Mouse (Mus musculus) hindbrain, embryonic 14.5 days (tissue): ENCODE results near the gene Prmt7. TPM values are rescaled to one million over a fixed set of nuclear protein-coding genes. Genes with fewer than 3 reads are reported as not detected.

ENCODE experiments used
- ATAC-seq: fragments of 200-750 bp; cut with Nextera tagmentation; 2 replicates; pipeline ENCODE4 v1.8.0; 2017; ENCODE audit warnings: moderate number of reproducible peaks, mild to moderate bottlenecking, moderate TSS enrichment, moderate library complexity; ENCODE audit not compliant: low FRiP score
- DNase-seq: peaks from one replicate; pipeline ENCODE4 v3.0.0-alpha.2; 2015; ENCODE audit warnings: low spot score
- H3K27ac ChIP-seq: fragments of 300-500 bp; sonication (generic); 2 replicates; pipeline ENCODE4 v1.5.1; 2014; ENCODE audit warnings: mild to moderate bottlenecking, moderate library complexity
- H3K27me3 ChIP-seq: fragments of 300-500 bp; sonication (generic); 2 replicates; pipeline ENCODE4 v1.6.1; 2014; ENCODE audit warnings: mild to moderate bottlenecking, low read length, mixed read lengths; ENCODE audit not compliant: control insufficient read depth, insufficient read depth
- H3K36me3 ChIP-seq: fragments of 300-500 bp; sonication (generic); replicated peaks from 2 replicates; pipeline ENCODE4 v1.6.1; 2014; ENCODE audit not compliant: control insufficient read depth, insufficient read depth
- H3K4me1 ChIP-seq: fragments of 300-500 bp; sonication (generic); replicated peaks from 2 replicates; pipeline ENCODE4 v1.6.1; 2014; ENCODE audit warnings: antibody characterized with exemption, low read length, mixed read lengths; ENCODE audit not compliant: control insufficient read depth, insufficient read depth
- H3K4me2 ChIP-seq: fragments of 300-500 bp; sonication (generic); replicated peaks from 2 replicates; pipeline ENCODE4 v1.6.1; 2014; ENCODE audit warnings: mild to moderate bottlenecking, moderate library complexity
- H3K4me3 ChIP-seq: fragments of 300-500 bp; sonication (generic); replicated peaks from 2 replicates; pipeline ENCODE4 v1.5.1; 2014; ENCODE audit warnings: mild to moderate bottlenecking, low read length
- H3K9ac ChIP-seq: fragments of 300-500 bp; sonication (generic); 2 replicates; pipeline ENCODE4 v1.6.1; 2014
- H3K9me3 ChIP-seq: fragments of 300-500 bp; sonication (generic); 2 replicates; pipeline ENCODE4 v1.6.1; 2016; ENCODE audit warnings: low read length; ENCODE audit not compliant: control insufficient read depth
- WGBS: fragments of 180-500 bp; shearing (Covaris S2); extraction: QIAGEN DNeasy Blood & Tissue Kit; methylation state at CpG from one replicate; pipeline ENCODE4 v1.1.7; 2014; 5-methylcytosine and 5-hydroxymethylcytosine counted together
- polyA plus RNA-seq: library from polyadenylated mRNA; unstranded; fragments of >200 nt; fragmentation: Nextera tagmentation; extraction: Ambion mirVana; gene quantifications from 2 replicates; pipeline ENCODE4 v1.2.1, GENCODE M21; 2014

The Prmt7 gene
- 57.4 and 61.9 TPM in 2 replicates for polyA plus RNA-seq

DNA sequence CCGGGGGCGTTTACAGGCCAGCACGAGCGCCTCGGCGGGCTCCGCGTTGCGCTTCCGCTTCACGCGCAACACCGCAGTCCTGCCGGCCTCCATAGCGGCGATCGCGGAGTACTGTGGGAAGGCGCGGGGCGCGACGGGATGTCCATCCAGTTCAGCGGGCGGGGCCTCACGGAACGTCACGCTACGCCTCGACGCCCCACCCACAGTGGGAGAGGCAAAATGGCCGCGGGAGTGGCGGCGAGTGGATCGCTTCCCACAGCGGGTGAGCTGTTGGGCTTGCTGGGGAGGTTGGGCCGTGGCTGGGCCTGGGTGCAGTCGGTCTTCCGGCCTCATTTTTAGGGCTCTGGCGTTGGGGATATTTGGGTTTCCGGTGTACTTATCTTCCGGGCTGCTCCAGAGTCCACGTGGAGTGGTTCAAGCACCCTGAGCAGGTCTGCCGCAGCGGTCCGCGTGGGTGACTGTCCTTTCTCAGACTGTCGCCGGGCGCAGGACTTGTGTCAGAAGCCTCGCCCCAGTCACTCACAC lies at the start of gene Prmt7, which contains the start of gene Slc7a6os:
TSS of gene Prmt7 (plus strand) at position 116 of the 525 bp plus-strand sequence.
TSS of gene Slc7a6os (minus strand) at position 115 of the 525 bp plus-strand sequence.
- Histone ChIP-seq H3K4me1 (peaks cover 14% of the 10 kb centered on the region), H3K27ac (peak within 1 kb of the TSS; percentile 91), H3K9ac (peak within 1 kb of the TSS; percentile 85), H3K27me3 (no peaks in the 10 kb centered on the region), H3K4me2 (peak within 1 kb of the TSS; percentile 51), H3K36me3 (peaks cover 59% of the 10 kb centered on the region), H3K4me3 (peak within 1 kb of the TSS; percentile 72), H3K9me3 (no peaks in the 10 kb centered on the region)
- DNase-seq (peak; percentile 95), ATAC-seq (peak; percentile 99)
- WGBS = under 1% methylated on average over 52 of the region's 52 CpGs

DNA sequence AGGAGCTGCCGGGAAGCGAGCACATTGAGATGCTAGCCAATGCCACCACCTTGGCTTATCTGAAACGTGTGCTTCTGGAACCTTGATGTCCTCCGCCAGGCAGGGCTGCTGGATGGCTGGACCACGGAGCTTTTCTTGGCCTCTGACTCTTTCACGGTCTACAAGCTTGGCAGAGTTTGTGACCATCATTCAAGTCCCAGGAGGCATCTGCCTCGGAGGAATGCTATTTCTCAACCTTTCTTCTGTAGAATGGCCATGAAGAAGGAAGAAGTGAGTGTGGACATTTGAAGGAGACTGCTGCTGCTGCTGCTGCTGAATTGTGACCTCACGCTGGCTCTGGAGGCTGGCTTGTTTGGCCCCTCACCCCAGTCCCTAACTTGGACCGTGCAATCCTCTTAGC lies 47.5 kb upstream of the Prmt7 start:
- WGBS = 94% methylated on average over 9 of the region's 9 CpGs
- H3K4me2 ChIP-seq = no peak overlapping the region
- no peak overlapping the region for H3K27ac ChIP-seq
- H3K9ac ChIP-seq = no peak overlapping the region
- no peak overlapping the region for H3K4me3 ChIP-seq
- H3K27me3 ChIP-seq = no peaks in the 10 kb centered on the region
- ATAC-seq (no peak), DNase-seq (no peak)
- H3K4me1 ChIP-seq = no peaks in the 10 kb centered on the region
- peaks cover 48% of the 10 kb centered on the region for H3K36me3 ChIP-seq
- no peaks in the 10 kb centered on the region for H3K9me3 ChIP-seq

DNA sequence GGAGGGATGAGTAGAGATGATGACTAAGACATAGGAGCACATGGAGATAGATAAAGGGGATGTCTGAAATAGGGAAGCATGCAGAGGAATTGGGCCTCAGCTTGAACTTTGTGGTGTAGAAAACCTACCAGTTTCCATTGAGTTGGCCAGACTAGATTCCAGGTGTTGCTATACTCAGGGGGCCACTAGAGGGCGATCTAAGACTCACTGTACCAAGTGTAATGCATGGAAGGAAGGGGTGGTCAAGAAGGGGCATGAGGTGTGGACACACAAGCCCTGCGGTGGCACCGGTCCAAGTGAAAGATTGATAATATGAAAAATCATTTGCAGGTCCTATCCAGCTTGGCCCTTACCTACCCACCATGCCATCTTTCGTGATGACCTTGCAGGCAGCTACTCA lies 45.3 kb upstream of the Prmt7 start:
- ATAC-seq = no peak
- Histone ChIP-seq H3K9ac (no peak overlapping the region), H3K27ac (no peak overlapping the region), H3K4me3 (no peak overlapping the region), H3K36me3 (peaks cover 42% of the 10 kb centered on the region), H3K4me1 (peaks cover 8% of the 10 kb centered on the region; the same call in 1 of the 2 replicates), H3K27me3 (no peaks in the 10 kb centered on the region), H3K4me2 (no peak overlapping the region), H3K9me3 (no peaks in the 10 kb centered on the region)
- WGBS = 52% methylated on average over 4 of the region's 4 CpGs
- peak; percentile 69 for DNase-seq

DNA sequence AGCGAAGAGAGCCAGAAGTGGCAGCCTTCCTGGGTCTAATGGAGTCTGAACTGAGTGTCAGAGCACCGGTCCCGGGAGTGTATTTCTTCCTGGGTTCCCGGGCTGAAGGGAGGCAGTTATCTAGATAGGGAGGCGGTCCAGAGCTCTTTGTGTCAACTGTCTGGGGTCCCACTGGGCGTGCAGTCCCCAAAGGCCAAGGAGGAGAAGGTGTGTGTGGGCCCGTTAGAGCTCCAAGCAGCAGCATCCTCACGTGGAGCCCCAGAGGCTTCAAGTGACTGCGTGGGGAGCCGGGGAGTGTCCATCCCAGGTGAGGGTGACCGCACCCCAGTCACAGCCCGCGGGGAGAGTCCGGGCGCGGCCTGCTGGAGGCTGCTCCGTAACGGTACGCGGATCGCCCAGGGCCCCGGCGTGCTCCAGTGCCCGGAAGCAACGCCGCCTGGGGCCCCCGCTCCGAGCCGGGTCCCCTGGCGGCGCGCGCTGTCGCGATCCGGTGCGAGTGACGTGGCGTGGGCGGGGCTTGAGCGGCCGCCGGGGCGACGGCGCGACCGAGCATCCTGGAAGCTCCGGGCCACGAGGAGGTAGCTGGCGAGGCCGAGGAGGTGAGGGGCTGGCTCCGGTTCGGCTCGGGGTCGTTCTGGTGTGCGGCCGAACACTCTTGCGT lies 42.2 kb upstream of the Prmt7 start, which contains the start of gene Slc7a6:
TSS of gene Slc7a6 (plus strand) at position 502 of the 661 bp plus-strand sequence.
- Histone ChIP-seq H3K36me3 (peaks cover 11% of the 10 kb centered on the region), H3K27ac (peak within 1 kb of the TSS; percentile 97), H3K4me3 (peak within 1 kb of the TSS; percentile 84), H3K4me1 (peaks cover 8% of the 10 kb centered on the region; the same call in 1 of the 2 replicates), H3K4me2 (peak within 1 kb of the TSS; percentile 78), H3K9ac (peak within 1 kb of the TSS; percentile 85), H3K27me3 (no peaks in the 10 kb centered on the region), H3K9me3 (no peaks in the 10 kb centered on the region)
- ATAC-seq = peak; percentile 91
- under 1% methylated on average over 41 of the region's 59 CpGs for WGBS
- peak; percentile 84 for DNase-seq

DNA sequence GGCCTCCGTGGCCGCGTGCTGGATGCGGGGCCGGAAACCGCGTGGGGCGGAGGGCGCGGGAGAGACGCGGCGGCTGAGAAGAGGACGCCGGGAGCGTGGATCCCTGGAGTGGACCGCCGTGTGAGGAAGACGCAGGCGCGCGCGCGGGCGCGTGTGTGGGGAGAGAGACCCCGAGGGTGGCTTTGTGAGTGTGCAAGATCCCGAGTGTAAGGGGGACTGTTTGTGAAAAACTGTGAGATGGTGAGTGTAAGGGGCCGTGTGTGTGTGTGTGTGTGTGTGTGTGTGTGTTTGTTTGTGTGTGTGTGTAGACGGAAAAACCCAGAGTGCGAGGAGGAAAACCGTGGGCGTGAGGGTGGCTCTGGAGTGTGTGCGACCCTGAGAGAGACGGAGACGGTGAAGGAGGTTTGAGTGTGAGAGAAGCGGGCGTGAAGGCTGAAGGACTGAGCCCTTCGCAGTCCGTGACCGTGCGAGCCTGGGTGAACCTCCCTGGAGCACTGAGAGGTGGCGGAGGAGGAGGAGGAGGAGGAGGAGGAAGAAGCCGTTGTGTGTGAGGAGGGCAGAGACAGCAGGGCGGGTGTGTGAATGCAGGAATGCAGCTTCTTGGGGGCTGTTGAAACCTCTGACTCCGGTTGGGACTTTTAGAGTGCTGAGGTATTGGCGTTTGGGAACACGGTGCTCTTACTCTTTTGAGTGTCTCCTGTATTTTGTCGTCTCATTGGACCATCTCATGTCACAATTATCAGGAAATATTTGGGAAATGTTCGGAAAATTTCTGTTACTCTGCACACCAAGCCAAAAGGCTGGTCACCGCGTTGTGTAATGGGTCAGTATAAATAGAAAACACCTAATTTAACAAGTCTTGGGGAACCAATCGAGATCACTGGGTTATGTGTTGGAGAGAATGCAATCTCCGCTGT lies 41.5 kb upstream of the Prmt7 start:
- Histone ChIP-seq H3K4me2 (peak overlapping the region; percentile 78), H3K4me3 (peak overlapping the region; percentile 84), H3K27me3 (no peaks in the 10 kb centered on the region), H3K36me3 (peaks cover 3% of the 10 kb centered on the region; the same call in 1 of the 2 replicates), H3K9ac (peak overlapping the region; percentile 85), H3K9me3 (no peaks in the 10 kb centered on the region), H3K27ac (peak overlapping the region; percentile 97), H3K4me1 (peaks cover 8% of the 10 kb centered on the region; the same call in 1 of the 2 replicates)
- no peak for DNase-seq
- whole genome bisulfite sequencing = 2% methylated on average over 53 of the region's 54 CpGs
- ATAC-seq = peak; percentile 78

DNA sequence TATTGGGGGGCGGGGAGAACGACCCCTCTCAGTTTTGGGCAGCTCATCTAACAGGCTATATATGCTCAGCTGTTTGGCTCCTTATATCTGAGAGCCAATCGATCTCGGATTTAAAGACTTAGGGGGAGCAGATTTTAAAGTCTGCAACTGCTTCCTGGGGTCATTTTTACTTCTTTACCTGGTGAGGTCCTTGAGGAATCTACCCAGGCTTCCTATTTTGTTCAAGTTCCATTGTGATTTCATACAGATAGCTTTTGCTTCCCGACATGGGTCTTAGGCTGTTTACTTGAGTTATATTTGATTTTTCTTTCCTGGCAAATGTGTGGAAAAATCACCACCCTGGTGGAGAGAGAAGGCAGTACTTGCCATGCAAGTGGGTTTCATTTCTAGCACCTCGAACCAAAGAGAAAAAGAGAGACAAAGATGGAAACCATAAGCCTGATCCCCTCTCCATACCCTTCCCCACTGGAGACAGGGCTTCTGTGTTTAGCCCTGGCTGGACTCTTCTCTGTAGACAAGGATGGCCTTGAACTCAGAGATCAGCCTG lies 40.7 kb upstream of the Prmt7 start:
- peaks cover 8% of the 10 kb centered on the region; the same call in 1 of the 2 replicates for H3K4me1 ChIP-seq
- DNase-seq = no peak
- H3K9me3 ChIP-seq = no peaks in the 10 kb centered on the region
- peak overlapping the region; percentile 78 for H3K4me2 ChIP-seq
- H3K4me3 ChIP-seq = peak overlapping the region; percentile 84
- ATAC-seq = no peak
- peak overlapping the region; percentile 85 for H3K9ac ChIP-seq
- no peaks in the 10 kb centered on the region for H3K36me3 ChIP-seq
- H3K27me3 ChIP-seq = no peaks in the 10 kb centered on the region
- 40% methylated on average over 6 of the region's 6 CpGs for WGBS
- H3K27ac ChIP-seq = peak overlapping the region; percentile 97; the same call in 1 of the 2 replicates

DNA sequence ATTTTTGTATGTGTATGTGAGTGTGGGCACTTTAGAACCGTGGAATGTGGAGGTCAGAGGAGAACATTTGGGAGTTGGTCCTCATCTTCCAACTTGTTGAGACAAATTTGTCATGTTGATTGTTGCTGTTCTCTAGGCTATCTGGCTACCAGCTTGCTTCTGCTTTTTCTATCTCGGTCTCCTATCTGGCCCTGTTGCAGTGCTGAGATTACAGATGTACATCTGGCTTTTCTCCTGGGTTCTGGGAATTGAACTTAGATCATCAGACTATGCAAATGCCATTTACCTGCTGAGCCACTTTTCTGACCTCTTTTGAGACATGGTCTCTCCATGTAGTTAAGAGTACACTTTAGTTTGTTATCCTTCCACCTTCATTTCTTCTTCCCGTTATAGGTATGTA lies 37.2 kb upstream of the Prmt7 start:
- no peak for ATAC-seq
- H3K9ac ChIP-seq = no peak overlapping the region
- no peak for DNase-seq
- no peaks in the 10 kb centered on the region for H3K9me3 ChIP-seq
- no peak overlapping the region for H3K4me3 ChIP-seq
- no peaks in the 10 kb centered on the region for H3K36me3 ChIP-seq
- H3K27me3 ChIP-seq = no peaks in the 10 kb centered on the region
- no peak overlapping the region for H3K4me2 ChIP-seq
- no peak overlapping the region for H3K27ac ChIP-seq
- H3K4me1 ChIP-seq = peaks cover 19% of the 10 kb centered on the region; the same call in 1 of the 2 replicates
- 98% methylated on average over 3 of the region's 3 CpGs for WGBS

DNA sequence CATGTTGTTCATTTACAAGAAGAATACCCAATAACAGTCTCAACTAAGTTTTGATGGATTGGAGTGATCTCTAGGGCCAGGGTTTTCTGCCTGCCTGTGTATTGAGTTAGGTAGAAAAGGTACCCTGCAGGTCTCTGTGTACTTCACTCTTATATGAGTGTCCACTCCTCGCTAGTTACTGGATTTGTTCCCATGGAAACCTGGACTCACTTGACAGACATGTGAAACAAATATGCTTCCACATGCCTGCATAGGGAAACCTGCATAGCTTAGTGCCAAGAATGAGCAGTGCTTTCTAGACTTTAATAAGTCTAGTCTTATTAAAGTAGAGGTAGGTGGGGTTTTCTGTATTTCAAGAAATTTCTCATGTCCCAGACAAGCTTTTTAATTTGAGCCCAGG lies 33.8 kb upstream of the Prmt7 start:
- no peak for ATAC-seq
- WGBS = 13% methylated on average over 1 of the region's 1 CpGs
- Histone ChIP-seq H3K36me3 (peaks cover 8% of the 10 kb centered on the region; the same call in 1 of the 2 replicates), H3K4me2 (no peak overlapping the region), H3K27me3 (no peaks in the 10 kb centered on the region), H3K4me1 (0 out of 2 replicates have a peak, but pooled peaks cover 10% of the 10 kb centered on the region), H3K4me3 (no peak overlapping the region), H3K27ac (no peak overlapping the region), H3K9me3 (no peaks in the 10 kb centered on the region), H3K9ac (no peak overlapping the region)
- DNase-seq = no peak
